Mouse (Mus musculus): Measurements from ENCODE around the gene Tie1.

- TF ChIP-seq CTCF (IDR thresholded peaks at IDR 0.05; ENCODE audit: extremely low read depth, insufficient read depth, insufficient read length, insufficient replicate concordance), result no peak
- TF ChIP-seq POLR2A (IDR thresholded peaks at IDR 0.05; ENCODE audit: low read depth, low read length), result no peak
These were observed 61.2 kb downstream of the Tie1 start for GRCm38 (mm10) chr4:118428531-118429214.
